Mouse (Mus musculus): Measurements from ENCODE around the gene Fbp1. TPM values are rescaled to one million over a fixed set of nuclear protein-coding genes. Genes with fewer than 3 reads are reported as not detected.
"Not testable (repeated sequence)": the region's sequence is repeated elsewhere in the genome, so short reads cannot be mapped to it uniquely, and the experiment has no call there.

Fbp1 gene
- total RNA-seq, 4 experiments from 2014 or later = not detected

GRCm38 (mm10) chr13:62854666-62855065, 33.4 kb downstream of the Fbp1 start:
- DNase-seq (ENCODE audit: low spot score) = peak; percentile 63

DNA sequence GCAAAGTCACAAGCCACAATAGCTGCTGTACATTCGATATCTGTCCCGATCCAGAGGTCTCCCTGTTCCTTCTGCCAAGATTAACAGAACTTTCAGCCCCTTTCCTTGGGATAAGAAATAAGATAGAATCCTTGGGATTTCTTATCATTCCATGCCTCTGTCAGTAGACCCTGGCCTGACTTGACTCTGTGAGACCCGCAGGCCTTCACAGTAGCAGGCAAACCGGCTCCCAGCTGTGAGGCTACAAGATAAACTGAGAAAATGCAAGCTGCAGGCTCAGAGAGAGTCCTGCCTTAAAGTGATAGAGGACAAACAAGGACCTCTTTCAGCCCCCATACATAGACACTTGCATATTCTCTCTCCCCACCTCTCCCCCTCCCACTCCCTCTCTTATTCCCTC, 54.7 kb downstream of the Fbp1 start:
- no peak for DNase-seq (ENCODE audit: low spot score)

- DNase-seq (ENCODE audit: low spot score) = no peak
Measured at GRCm38 (mm10) chr13:62832239-62832638, 55.8 kb downstream of the Fbp1 start.

GRCm38 (mm10) chr13:62815705-62816104, 72.4 kb downstream of the Fbp1 start:
- DNase-seq (ENCODE audit: low spot score) = not testable (repeated sequence)

Other genes with a start within 250 kb of the Fbp1 start
- 1 to 10 TPM; 2.0 to 2.4 (median 2.2) TPM for gene Platr25, start 127.6 kb downstream of the Fbp1 start, total RNA-seq (2022)
- 1 to 10 TPM in 1 of 4 experiments, under 1 TPM in 3; 0.57 to 1.9 (median 0.78) TPM for gene Gm5141, start 102.5 kb downstream of the Fbp1 start, total RNA-seq (2022)
- 10 to 100 TPM; 22.4 to 35.1 (median 26.2) TPM for gene Fbp2, start 29.9 kb downstream of the Fbp1 start, total RNA-seq (2022)
- 100 to 1,000 TPM in 2 of 4 experiments, 10 to 100 TPM in 2; 91.5 to 112 (median 98.3) TPM for gene 2010111I01Rik, start 76.6 kb upstream of the Fbp1 start, total RNA-seq (2022)

Data from heart, adult 8-10 months (tissue).